Mouse (Mus musculus): ENCODE measurements around the gene Pi4k2b. TPM values are rescaled to one million over a fixed set of nuclear protein-coding genes. Genes with fewer than 3 reads are reported as not detected.

The Pi4k2b gene
- polyA plus RNA-seq, 1 experiment, result 8.8 TPM

DNA sequence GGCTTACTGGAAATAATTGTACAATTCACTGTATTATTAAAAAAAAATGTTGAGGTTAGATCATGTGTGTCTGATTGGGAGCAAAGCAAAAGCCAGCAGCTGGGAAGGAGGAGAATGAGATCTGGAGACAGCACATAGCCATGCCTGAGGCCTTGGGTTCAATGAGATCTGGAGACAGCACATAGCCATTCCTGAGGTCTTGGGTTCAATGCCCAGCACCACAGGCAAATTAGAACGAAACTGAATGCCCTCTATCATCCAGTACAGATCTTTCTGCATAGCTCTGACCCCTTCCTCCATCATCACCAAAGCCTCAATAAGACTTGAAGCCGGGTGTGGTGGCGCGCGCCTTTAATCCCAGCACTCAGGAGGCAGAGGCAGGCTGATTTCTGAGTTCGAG, 69.1 kb downstream of the Pi4k2b start:
- TF ChIP-seq REST (IDR thresholded peaks at IDR 0.05; ENCODE audit: insufficient read depth, insufficient read length) (no peak), TCF3 (IDR thresholded peaks at IDR 0.05; ENCODE audit: insufficient read length, low read depth) (no peak), MYOD1 (IDR thresholded peaks at IDR 0.05; ENCODE audit: control insufficient read depth in 1 of 3, insufficient read length in 2 of 3, low read depth in 2 of 3) (no peak), E2F4 (IDR thresholded peaks at IDR 0.05; ENCODE audit: insufficient read depth) (no peak), TCF12 (IDR thresholded peaks at IDR 0.05; ENCODE audit: insufficient read depth, poor library complexity, severe bottlenecking) (no peak)
- Histone ChIP-seq H3K4me2 (ENCODE audit: low read depth) (no peak overlapping the region), H3K79me2 (ENCODE audit: control insufficient read depth, insufficient read depth) (no peaks in the 10 kb centered on the region), H3K36me3 (ENCODE audit: control insufficient read depth, insufficient read depth) (peaks cover 19% of the 10 kb centered on the region), H3K4me3 (no peak overlapping the region), H3ac (ENCODE audit: control insufficient read depth, insufficient read length) (no peak overlapping the region), H3K27me3 (ENCODE audit: control insufficient read depth, insufficient read depth, insufficient read length) (no peaks in the 10 kb centered on the region)

DNA sequence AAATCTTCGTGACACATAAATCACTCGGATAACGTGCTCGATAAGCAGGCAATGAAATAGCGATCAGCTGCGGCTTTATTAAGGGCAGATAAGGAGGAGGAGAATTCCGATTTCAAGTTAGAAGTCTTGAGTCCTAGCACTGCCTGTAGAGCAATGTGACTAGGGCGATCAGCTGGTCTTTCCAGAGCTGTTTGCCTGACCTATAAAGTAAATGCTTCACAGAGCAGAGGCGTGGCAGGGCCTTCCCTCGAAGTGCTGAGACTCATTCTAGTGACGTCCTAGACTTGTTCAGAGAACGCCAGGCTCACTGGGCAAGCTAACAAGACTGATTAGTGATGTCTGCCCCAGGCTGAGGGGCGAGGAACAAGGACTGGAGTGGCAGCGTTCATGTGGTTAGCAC, 69.7 kb downstream of the Pi4k2b start:
- Histone ChIP-seq H3K4me2 (ENCODE audit: low read depth) (no peak overlapping the region), H3ac (ENCODE audit: control insufficient read depth, insufficient read length) (no peak overlapping the region), H3K27me3 (ENCODE audit: control insufficient read depth, insufficient read depth, insufficient read length) (no peaks in the 10 kb centered on the region), H3K36me3 (ENCODE audit: control insufficient read depth, insufficient read depth) (peaks cover 21% of the 10 kb centered on the region), H3K79me2 (ENCODE audit: control insufficient read depth, insufficient read depth) (no peaks in the 10 kb centered on the region), H3K4me3 (no peak overlapping the region)
- TF ChIP-seq MYOG (IDR thresholded peaks at IDR 0.05; ENCODE audit: control insufficient read depth in 1 of 3, insufficient read depth in 1 of 3, insufficient read length in 2 of 3, low read depth in 2 of 3) (no peak), CEBPB (IDR thresholded peaks at IDR 0.05; ENCODE audit: insufficient read depth, poor library complexity, severe bottlenecking) (no peak), E2F4 (IDR thresholded peaks at IDR 0.05; ENCODE audit: insufficient read depth) (no peak)

DNA sequence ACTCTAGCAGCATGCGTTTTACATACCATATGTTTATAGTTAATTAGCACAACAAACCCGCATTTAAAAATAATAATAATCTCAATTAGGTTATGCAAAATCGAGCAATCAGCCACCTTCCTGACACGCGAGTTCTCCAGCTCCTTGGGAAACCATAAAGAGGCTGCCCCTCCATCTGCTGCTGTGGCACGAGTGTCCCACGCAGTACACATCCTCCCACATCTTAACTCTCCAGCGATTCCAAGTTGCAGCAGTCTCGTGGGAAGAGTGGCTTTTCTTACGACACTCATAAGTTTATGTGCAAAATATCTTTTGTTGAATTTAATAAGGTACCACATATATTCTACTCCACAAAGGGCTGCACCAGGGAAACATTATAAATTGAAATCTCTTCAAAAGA, 71.1 kb downstream of the Pi4k2b start:
- no peaks in the 10 kb centered on the region for H3K79me2 ChIP-seq (ENCODE audit: control insufficient read depth, insufficient read depth)

DNA sequence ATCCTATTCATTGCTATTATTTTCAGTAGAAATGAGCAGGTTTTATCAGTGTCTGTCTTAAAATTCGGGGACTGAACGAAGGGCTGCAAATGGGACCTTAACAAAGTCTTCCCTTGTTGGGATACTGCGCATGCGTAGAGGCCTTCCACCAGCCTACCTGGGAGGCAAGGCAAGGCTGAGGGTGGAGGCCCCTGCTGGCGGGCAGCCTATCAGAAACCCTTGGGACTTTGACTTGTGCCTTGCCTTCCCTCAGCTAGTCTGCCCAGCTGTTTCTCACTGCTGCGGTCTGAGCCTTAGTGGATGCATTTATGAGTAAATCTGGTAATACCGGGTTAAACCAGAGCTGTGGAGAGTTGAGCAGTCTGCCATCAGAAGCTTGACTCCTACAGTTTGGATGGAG, 71.9 kb downstream of the Pi4k2b start:
- no peaks in the 10 kb centered on the region for H3K27me3 ChIP-seq (ENCODE audit: control insufficient read depth, insufficient read depth, insufficient read length)
- peaks cover 20% of the 10 kb centered on the region for H3K36me3 ChIP-seq (ENCODE audit: control insufficient read depth, insufficient read depth)
- H3ac ChIP-seq (ENCODE audit: control insufficient read depth, insufficient read length), result no peak overlapping the region
- no peak overlapping the region for H3K4me3 ChIP-seq
- TF ChIP-seq MYOG (IDR thresholded peaks at IDR 0.05; ENCODE audit: control insufficient read depth in 1 of 3, insufficient read depth in 1 of 3, insufficient read length in 2 of 3, low read depth in 2 of 3) (no peak), REST (IDR thresholded peaks at IDR 0.05; ENCODE audit: insufficient read depth, insufficient read length) (no peak), E2F4 (IDR thresholded peaks at IDR 0.05; ENCODE audit: insufficient read depth) (no peak), TCF12 (IDR thresholded peaks at IDR 0.05; ENCODE audit: insufficient read depth, poor library complexity, severe bottlenecking) (no peak), MYOD1 (IDR thresholded peaks at IDR 0.05; ENCODE audit: control insufficient read depth in 1 of 3, insufficient read length in 2 of 3, low read depth in 2 of 3) (no peak), POLR2A (IDR thresholded peaks at IDR 0.05; ENCODE audit: insufficient read length, low read depth) (no peak), TCF3 (IDR thresholded peaks at IDR 0.05; ENCODE audit: insufficient read length, low read depth) (no peak), MAX (IDR thresholded peaks at IDR 0.05; ENCODE audit: low read depth) (no peak), CEBPB (IDR thresholded peaks at IDR 0.05; ENCODE audit: insufficient read depth, poor library complexity, severe bottlenecking) (no peak), SRF (IDR thresholded peaks at IDR 0.05; ENCODE audit: control insufficient read depth, insufficient read length, low read depth) (no peak), POLR2AphosphoS2 (IDR thresholded peaks at IDR 0.05; ENCODE audit: insufficient read length, low read depth) (no peak)
- H3K4me2 ChIP-seq (ENCODE audit: low read depth), result no peak overlapping the region
- no peaks in the 10 kb centered on the region for H3K79me2 ChIP-seq (ENCODE audit: control insufficient read depth, insufficient read depth)

More for the DNA sequence above, 71.1 kb downstream of the Pi4k2b start:
- Histone ChIP-seq H3K4me2 (ENCODE audit: low read depth) (no peak overlapping the region), H3ac (ENCODE audit: control insufficient read depth, insufficient read length) (no peak overlapping the region), H3K4me3 (no peak overlapping the region), H3K27me3 (ENCODE audit: control insufficient read depth, insufficient read depth, insufficient read length) (no peaks in the 10 kb centered on the region), H3K36me3 (ENCODE audit: control insufficient read depth, insufficient read depth) (peaks cover 26% of the 10 kb centered on the region)
- TF ChIP-seq REST (IDR thresholded peaks at IDR 0.05; ENCODE audit: insufficient read depth, insufficient read length) (no peak), POLR2AphosphoS2 (IDR thresholded peaks at IDR 0.05; ENCODE audit: insufficient read length, low read depth) (no peak), POLR2A (IDR thresholded peaks at IDR 0.05; ENCODE audit: insufficient read length, low read depth) (no peak), SRF (IDR thresholded peaks at IDR 0.05; ENCODE audit: control insufficient read depth, insufficient read length, low read depth) (no peak), E2F4 (IDR thresholded peaks at IDR 0.05; ENCODE audit: insufficient read depth) (no peak), TCF12 (IDR thresholded peaks at IDR 0.05; ENCODE audit: insufficient read depth, poor library complexity, severe bottlenecking) (no peak), TCF3 (IDR thresholded peaks at IDR 0.05; ENCODE audit: insufficient read length, low read depth) (no peak), MYOG (IDR thresholded peaks at IDR 0.05; ENCODE audit: control insufficient read depth in 1 of 3, insufficient read depth in 1 of 3, insufficient read length in 2 of 3, low read depth in 2 of 3) (no peak), MAX (IDR thresholded peaks at IDR 0.05; ENCODE audit: low read depth) (no peak), CEBPB (IDR thresholded peaks at IDR 0.05; ENCODE audit: insufficient read depth, poor library complexity, severe bottlenecking) (no peak)

DNA sequence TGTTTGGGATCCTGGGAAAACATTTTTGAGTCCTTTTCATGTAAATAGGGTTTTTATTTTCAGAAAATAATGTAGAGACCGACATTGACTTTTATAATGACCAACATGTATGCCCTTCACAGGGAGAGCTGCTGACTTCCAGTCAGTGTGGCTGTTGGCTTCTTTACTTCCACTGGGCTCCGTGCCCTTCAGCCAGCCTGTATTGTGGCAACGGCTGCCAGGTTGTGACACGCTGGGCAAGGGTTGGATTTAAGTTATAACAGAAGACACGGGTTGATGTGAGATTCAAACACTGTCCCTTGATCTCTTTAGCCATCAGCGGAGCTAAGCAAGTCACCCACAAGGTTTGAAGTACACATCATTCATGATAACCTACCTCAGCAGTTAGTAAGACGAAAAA, 77.3 kb downstream of the Pi4k2b start:
- Histone ChIP-seq H3K36me3 (ENCODE audit: control insufficient read depth, insufficient read depth) (peaks cover 15% of the 10 kb centered on the region), H3K27me3 (ENCODE audit: control insufficient read depth, insufficient read depth, insufficient read length) (no peaks in the 10 kb centered on the region), H3K4me2 (ENCODE audit: low read depth) (no peak overlapping the region), H3ac (ENCODE audit: control insufficient read depth, insufficient read length) (no peak overlapping the region), H3K4me3 (no peak overlapping the region), H3K79me2 (ENCODE audit: control insufficient read depth, insufficient read depth) (no peaks in the 10 kb centered on the region)
- TF ChIP-seq TCF3 (IDR thresholded peaks at IDR 0.05; ENCODE audit: insufficient read length, low read depth) (no peak), TCF12 (IDR thresholded peaks at IDR 0.05; ENCODE audit: insufficient read depth, poor library complexity, severe bottlenecking) (no peak), POLR2A (IDR thresholded peaks at IDR 0.05; ENCODE audit: insufficient read length, low read depth) (no peak), MYOD1 (IDR thresholded peaks at IDR 0.05; ENCODE audit: control insufficient read depth in 1 of 3, insufficient read length in 2 of 3, low read depth in 2 of 3) (no peak), MAX (IDR thresholded peaks at IDR 0.05; ENCODE audit: low read depth) (no peak), POLR2AphosphoS2 (IDR thresholded peaks at IDR 0.05; ENCODE audit: insufficient read length, low read depth) (no peak), MYOG (IDR thresholded peaks at IDR 0.05; ENCODE audit: control insufficient read depth in 1 of 3, insufficient read depth in 1 of 3, insufficient read length in 2 of 3, low read depth in 2 of 3) (no peak), REST (IDR thresholded peaks at IDR 0.05; ENCODE audit: insufficient read depth, insufficient read length) (no peak), CEBPB (IDR thresholded peaks at IDR 0.05; ENCODE audit: insufficient read depth, poor library complexity, severe bottlenecking) (no peak), E2F4 (IDR thresholded peaks at IDR 0.05; ENCODE audit: insufficient read depth) (no peak), SRF (IDR thresholded peaks at IDR 0.05; ENCODE audit: control insufficient read depth, insufficient read length, low read depth) (no peak), USF1 (IDR thresholded peaks at IDR 0.05; ENCODE audit: low read depth) (no peak)

Other genes starting within 250 kb of the Pi4k2b start
- 0.01 TPM for gene Lgi2, start 175.1 kb upstream of the Pi4k2b start, polyA plus RNA-seq (2012; fragmentation: generic; extraction: Trizol)
- gene Sepsecs, start 71.9 kb upstream of the Pi4k2b start, polyA plus RNA-seq (2012; fragmentation: generic; extraction: Trizol), result 4.1 TPM
- 5.3 TPM for gene Zcchc4, start 33.8 kb downstream of the Pi4k2b start, polyA plus RNA-seq (2012; fragmentation: generic; extraction: Trizol)
- gene Anapc4, start 92.4 kb downstream of the Pi4k2b start, polyA plus RNA-seq (2012; fragmentation: generic; extraction: Trizol), result 32.2 TPM